23 mouse cellular contexts compared by ENCODE assay signal in the genomic region with DNA sequence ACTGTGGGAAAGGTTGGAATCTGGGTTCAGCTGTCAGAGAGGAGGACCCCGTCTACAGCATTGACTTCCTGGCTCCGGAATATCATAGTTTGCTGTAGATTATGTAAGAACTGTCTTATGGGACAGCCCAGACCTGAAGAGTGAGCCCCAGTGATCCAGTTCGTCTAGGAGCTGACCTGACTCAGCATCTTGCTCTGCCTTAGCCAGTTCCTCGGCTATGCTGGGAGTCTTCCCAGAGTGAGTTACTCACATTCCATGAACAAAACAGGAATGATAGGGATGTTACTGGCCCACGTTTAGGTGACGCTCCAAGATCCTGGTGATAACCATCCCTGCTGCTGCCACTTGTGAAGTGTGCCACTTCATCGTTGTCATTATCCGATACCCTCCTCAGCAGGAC.
"Had no signal": no experiment of that assay in that cellular context is flagged by ENCODE, and none has a peak within 500 bp of the region (broad histone marks: within the 10 kb centered on the region; RNA-seq: fewer than 3 reads in every experiment).

No protein-coding gene starts in this region.

- H3K4me3 ChIP-seq: gastrocnemius, adult 2 months; heart, embryonic 10.5 days; heart, embryonic 12.5 days; hindbrain, embryonic 13.5 days; hindbrain, embryonic 15.5 days; kidney, embryonic 15.5 days; layer of hippocampus, adult 2 months; left cerebral cortex, adult 2 months; limb, embryonic 10.5 days; limb, embryonic 12.5 days had no signal

- H3K9me3 ChIP-seq: heart, embryonic 10.5 days; hindbrain, embryonic 13.5 days; hindbrain, embryonic 15.5 days; kidney, embryonic 15.5 days; limb, embryonic 10.5 days had no signal

- H3K4me1 ChIP-seq: heart, embryonic 10.5 days; heart, embryonic 12.5 days; hindbrain, embryonic 13.5 days; hindbrain, embryonic 15.5 days; kidney, embryonic 15.5 days; limb, embryonic 12.5 days had no signal

- H3K27ac ChIP-seq: gastrocnemius, adult 2 months; heart, embryonic 10.5 days; hindbrain, embryonic 13.5 days; hindbrain, embryonic 15.5 days; hindbrain, postnatal 0 days; kidney, embryonic 15.5 days; layer of hippocampus, adult 2 months; left cerebral cortex, adult 2 months; limb, embryonic 10.5 days; limb, embryonic 12.5 days had no signal

- DNase-seq: gastrocnemius, adult 2 months; gastrocnemius, postnatal 10 days; gastrocnemius, postnatal 25 days; heart, adult 18-20 months; heart, postnatal 10 days; heart, postnatal 4 days; kidney, adult 11 months; kidney, adult 2 months; kidney, adult 9 months; kidney, postnatal 10 days; kidney, postnatal 25 days; kidney, postnatal 4 days; liver had no signal

- H3K36me3 ChIP-seq: heart, embryonic 10.5 days; heart, embryonic 12.5 days; hindbrain, embryonic 13.5 days; hindbrain, embryonic 15.5 days; kidney, embryonic 15.5 days; limb, embryonic 10.5 days; limb, embryonic 12.5 days had no signal

- H3K27me3 ChIP-seq: heart, embryonic 12.5 days; hindbrain, embryonic 13.5 days; hindbrain, embryonic 15.5 days; kidney, embryonic 15.5 days; limb, embryonic 12.5 days had no signal
